Mouse (Mus musculus): ENCODE measurements around the gene Krtap5-1.
A peak's percentile ranks its signal among the peaks of the same experiment; 100 is the strongest.

GRCm38 (mm10) chr7:142284615-142285080 is 12.3 kb downstream of the Krtap5-1 start:
- TF ChIP-seq POLR2A (IDR thresholded peaks at IDR 0.05; ENCODE audit: borderline replicate concordance, extremely low read depth, low read depth, low read length) (no peak), CTCF (IDR thresholded peaks at IDR 0.05; ENCODE audit: insufficient read depth, low read length) (peak; percentile 51)

All from lung, adult 2 months (tissue).